Mouse (Mus musculus) liver, embryonic 12.5 days (tissue): Measurements from ENCODE around the gene Rps8. TPM values are rescaled to one million over a fixed set of nuclear protein-coding genes. Genes with fewer than 3 reads are reported as not detected.
A peak's percentile ranks its signal among the peaks of the same experiment; 100 is the strongest.

Source experiments
- ATAC-seq: fragments of 200-750 bp; cut with Nextera tagmentation; 2 replicates; pipeline ENCODE4 v1.8.0; 2017; ENCODE audit warnings: moderate number of reproducible peaks, mild to moderate bottlenecking, moderate library complexity
- H3K27ac ChIP-seq: fragments of 300-500 bp; sonication (generic); 2 replicates; pipeline ENCODE4 v1.5.1; 2016; ENCODE audit warnings: mild to moderate bottlenecking
- H3K27me3 ChIP-seq: fragments of 300-500 bp; sonication (generic); replicated peaks from 2 replicates; pipeline ENCODE4 v1.6.1; 2016; ENCODE audit warnings: mild to moderate bottlenecking, moderate library complexity
- H3K36me3 ChIP-seq: fragments of 300-500 bp; sonication (generic); 2 replicates; pipeline ENCODE4 v1.6.1; 2016; ENCODE audit warnings: mild to moderate bottlenecking, moderate library complexity
- H3K4me1 ChIP-seq: fragments of 300-500 bp; sonication (generic); 2 replicates; pipeline ENCODE4 v1.6.1; 2016
- H3K4me2 ChIP-seq: fragments of 300-500 bp; sonication (generic); 2 replicates; pipeline ENCODE4 v1.6.1; 2016; ENCODE audit warnings: mild to moderate bottlenecking, moderate library complexity
- H3K4me3 ChIP-seq: fragments of 300-500 bp; sonication (generic); 2 replicates; pipeline ENCODE4 v1.5.1; 2016; ENCODE audit warnings: mild to moderate bottlenecking, moderate library complexity
- H3K9ac ChIP-seq: fragments of 300-500 bp; sonication (generic); 2 replicates; pipeline ENCODE4 v1.6.1; 2016; ENCODE audit warnings: mild to moderate bottlenecking, moderate library complexity
- H3K9me3 ChIP-seq: fragments of 300-500 bp; sonication (generic); replicated peaks from 2 replicates; pipeline ENCODE4 v1.6.1; 2016; ENCODE audit warnings: mild to moderate bottlenecking, moderate library complexity
- WGBS: fragments of 180-500 bp; shearing (Covaris S2); methylation state at CpG from one replicate; pipeline ENCODE4 v1.1.7; 2016; ENCODE audit not compliant: insufficient replicate concordance; 5-methylcytosine and 5-hydroxymethylcytosine counted together
- polyA plus RNA-seq: library from polyadenylated mRNA; unstranded; fragments of >200 nt; fragmentation: Nextera tagmentation; extraction: Ambion mirVana; gene quantifications from 2 replicates; pipeline ENCODE4 v1.2.1, GENCODE M21; 2016

Gene Rps8
- polyA plus RNA-seq, 1 experiment from 2014 or later, result 969 TPM

DNA sequence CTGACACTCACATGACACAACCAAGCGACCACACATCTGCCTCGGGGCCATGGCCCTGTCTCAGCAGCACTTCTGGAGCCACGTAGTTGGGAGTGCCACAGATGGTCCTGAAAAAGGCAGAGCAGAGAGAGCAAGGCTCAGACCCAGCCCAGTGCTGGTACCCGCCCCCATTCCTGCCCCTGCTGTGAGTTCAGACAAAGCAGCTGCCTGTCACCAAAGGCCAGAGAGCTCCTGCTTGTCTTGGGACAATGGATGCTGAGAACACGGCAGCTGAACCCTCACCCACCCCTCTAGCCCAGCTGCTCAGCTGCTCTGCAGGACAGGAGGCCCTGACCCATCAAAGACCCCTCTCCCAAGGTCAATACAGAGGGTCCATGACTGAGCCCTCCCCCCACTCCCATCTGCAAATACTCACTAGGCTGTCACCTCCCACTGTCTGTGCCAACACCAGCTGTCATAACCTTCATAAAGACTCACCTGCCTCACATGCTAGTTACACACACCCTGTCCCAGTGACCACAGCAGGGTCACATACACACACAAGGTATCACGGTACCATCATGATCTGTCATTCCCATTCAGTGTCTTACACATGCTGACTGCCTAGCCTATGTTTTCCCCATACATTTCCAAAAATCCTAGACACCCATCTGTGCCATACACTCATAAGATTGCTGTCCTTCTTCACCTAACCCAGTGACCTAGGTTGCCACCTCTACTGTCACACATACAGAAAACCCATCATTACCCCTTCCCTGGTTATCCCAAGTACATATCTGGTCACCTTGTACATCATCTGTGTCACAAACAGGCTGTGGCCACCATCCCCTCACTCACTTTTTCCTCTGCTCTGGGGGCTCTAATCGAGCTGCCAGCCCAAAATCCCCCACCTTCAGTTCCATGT is 23.9 kb downstream of the Rps8 start:
- 45% methylated on average over 7 of the region's 7 CpGs for WGBS
- peak overlapping the region; percentile 85; the same call in 1 of the 2 replicates for H3K4me3 ChIP-seq
- H3K36me3 ChIP-seq, result peaks cover 24% of the 10 kb centered on the region
- no peaks in the 10 kb centered on the region for H3K9me3 ChIP-seq
- H3K4me1 ChIP-seq, result peaks cover 40% of the 10 kb centered on the region
- H3K27me3 ChIP-seq, result peaks cover 39% of the 10 kb centered on the region
- H3K9ac ChIP-seq, result no peak overlapping the region
- H3K27ac ChIP-seq, result no peak overlapping the region
- peak overlapping the region; percentile 99 for H3K4me2 ChIP-seq
- ATAC-seq, result no peak

DNA sequence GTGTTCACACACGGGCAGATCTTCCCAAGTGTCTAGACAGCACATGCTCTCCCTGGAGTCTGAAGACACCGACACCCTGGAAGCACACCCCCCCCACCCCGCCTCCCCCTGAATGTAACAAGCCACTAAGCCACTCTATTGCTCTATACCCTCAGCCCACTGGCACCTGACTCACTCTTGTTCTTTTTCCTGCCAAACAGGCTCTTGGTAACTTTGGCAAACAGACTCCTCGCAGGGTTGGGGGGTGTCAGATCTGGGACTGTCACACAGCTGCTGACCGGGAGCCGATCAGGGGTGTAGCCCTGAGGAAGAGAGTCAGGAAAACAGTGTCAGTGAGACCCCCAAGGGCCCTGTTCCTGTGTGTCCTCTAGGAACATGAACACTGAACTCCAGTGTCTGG is 24.8 kb downstream of the Rps8 start:
- H3K4me2 ChIP-seq, result no peak overlapping the region
- H3K4me3 ChIP-seq, result no peak overlapping the region
- no peak for ATAC-seq

DNA sequence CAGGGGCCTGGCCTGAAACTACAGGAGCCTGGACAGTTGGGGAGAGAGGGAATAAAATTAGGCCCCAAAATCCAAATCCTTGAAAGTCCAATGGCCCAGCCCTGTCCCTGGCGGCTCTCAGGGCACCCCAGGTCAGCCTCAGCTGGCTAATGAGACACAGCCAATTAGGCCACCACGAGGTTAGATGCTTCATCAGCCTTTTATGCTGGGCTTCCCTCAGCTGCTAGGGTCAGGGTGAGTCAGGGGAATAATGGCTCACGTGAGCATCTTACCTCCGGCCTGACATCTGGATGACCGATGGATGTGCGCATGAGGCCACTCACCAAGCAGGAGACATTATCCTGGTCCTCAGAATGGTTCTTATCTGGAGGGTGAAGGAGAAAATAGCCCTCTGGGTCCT is 25.3 kb downstream of the Rps8 start:
- Histone ChIP-seq H3K27ac (no peak overlapping the region), H3K27me3 (peaks cover 39% of the 10 kb centered on the region), H3K4me2 (no peak overlapping the region), H3K4me1 (peaks cover 41% of the 10 kb centered on the region), H3K36me3 (peaks cover 24% of the 10 kb centered on the region), H3K9me3 (no peaks in the 10 kb centered on the region), H3K4me3 (no peak overlapping the region), H3K9ac (no peak overlapping the region)
- ATAC-seq, result no peak
- WGBS, result 79% methylated on average over 6 of the region's 6 CpGs

More for the DNA sequence above, 24.8 kb downstream of the Rps8 start:
- WGBS, result 75% methylated on average over 6 of the region's 6 CpGs
- H3K27me3 ChIP-seq, result peaks cover 39% of the 10 kb centered on the region
- peaks cover 24% of the 10 kb centered on the region for H3K36me3 ChIP-seq
- H3K27ac ChIP-seq, result no peak overlapping the region
- no peak overlapping the region for H3K9ac ChIP-seq
- H3K4me1 ChIP-seq, result peaks cover 41% of the 10 kb centered on the region
- no peaks in the 10 kb centered on the region for H3K9me3 ChIP-seq

DNA sequence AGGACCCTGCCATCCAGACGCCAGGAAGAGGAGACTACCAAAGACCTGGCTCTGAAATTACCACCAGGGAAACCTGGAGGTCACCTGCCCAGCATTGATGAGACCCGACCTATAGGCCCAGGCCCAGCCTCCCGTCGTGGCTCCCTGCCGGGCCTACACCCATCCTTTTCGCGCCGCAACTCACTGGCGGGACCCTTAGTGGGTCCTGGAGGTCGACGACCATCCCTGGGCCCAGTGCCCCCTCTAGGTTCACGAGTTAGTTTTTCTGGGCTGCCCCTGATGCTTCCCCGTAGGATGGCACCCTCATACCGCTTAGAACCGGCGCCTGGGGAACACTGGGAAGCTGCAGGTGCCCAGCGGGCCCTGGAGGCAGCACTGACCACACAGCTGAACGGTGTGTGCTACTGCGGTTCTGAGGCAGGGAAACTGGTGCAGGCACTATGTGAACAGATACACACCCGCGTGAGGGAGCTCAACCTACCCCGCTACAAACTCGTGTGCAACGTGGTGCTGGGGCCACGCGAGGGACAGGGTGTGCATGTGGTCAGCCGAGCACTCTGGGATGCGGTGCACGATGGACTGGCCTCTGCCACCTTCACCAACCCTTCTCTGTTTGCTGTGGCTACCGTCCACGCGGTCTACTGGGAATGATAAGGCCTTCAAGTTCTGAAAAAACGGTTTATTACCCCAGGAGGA is 27.9 kb downstream of the Rps8 start:
- WGBS, result 78% methylated on average over 33 of the region's 33 CpGs

DNA sequence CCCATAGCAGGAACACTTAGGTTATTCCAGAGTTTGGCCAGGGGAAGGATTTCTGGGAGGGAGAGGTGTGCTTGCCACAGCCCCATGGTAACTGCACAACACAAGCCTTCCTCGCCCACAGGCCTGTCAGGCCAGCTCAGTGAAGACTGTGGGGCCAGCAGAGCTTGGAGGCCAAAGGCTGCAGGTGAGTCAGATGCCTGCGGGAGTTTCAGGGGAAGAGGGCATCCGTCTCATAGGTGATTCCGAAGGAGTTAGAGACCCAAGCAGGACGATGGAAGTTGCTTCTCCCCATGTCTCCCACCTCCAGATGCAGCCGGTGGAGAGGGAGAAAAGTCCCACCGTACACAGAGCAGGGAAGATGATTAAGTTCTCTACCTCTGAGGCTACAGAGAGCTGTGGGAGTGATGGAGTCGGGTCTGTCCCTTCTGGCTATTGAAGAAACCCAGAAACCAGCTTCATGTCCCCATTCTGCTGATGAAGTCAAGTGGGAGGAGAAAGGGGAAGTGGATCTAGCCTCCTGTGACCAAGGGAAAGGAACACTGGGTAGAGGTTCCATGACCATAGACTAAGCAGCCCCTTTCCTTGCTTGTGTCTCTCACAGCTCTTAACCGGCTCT is 29.3 kb downstream of the Rps8 start, which contains the start of gene Tctex1d4:
TSS of gene Tctex1d4 (plus strand) at position 120 of the 616 bp plus-strand sequence.
- no peak within 1 kb of the TSS for H3K4me3 ChIP-seq
- peaks cover 24% of the 10 kb centered on the region for H3K36me3 ChIP-seq
- H3K27ac ChIP-seq, result peak within 1 kb of the TSS; percentile 65
- ATAC-seq, result no peak
- H3K9ac ChIP-seq, result no peak within 1 kb of the TSS
- H3K27me3 ChIP-seq, result peaks cover 20% of the 10 kb centered on the region
- H3K9me3 ChIP-seq, result no peaks in the 10 kb centered on the region
- H3K4me1 ChIP-seq, result peaks cover 35% of the 10 kb centered on the region
- 63% methylated on average over 9 of the region's 9 CpGs for WGBS
- peak within 1 kb of the TSS; percentile 35; the same call in 1 of the 2 replicates for H3K4me2 ChIP-seq

More for the DNA sequence above, 27.9 kb downstream of the Rps8 start:
- H3K27ac ChIP-seq, result no peak overlapping the region
- no peak overlapping the region for H3K4me2 ChIP-seq
- peaks cover 44% of the 10 kb centered on the region for H3K4me1 ChIP-seq
- no peak overlapping the region for H3K4me3 ChIP-seq
- no peak for ATAC-seq
- no peaks in the 10 kb centered on the region for H3K9me3 ChIP-seq
- no peak overlapping the region for H3K9ac ChIP-seq
- peaks cover 24% of the 10 kb centered on the region for H3K36me3 ChIP-seq
- peaks cover 34% of the 10 kb centered on the region for H3K27me3 ChIP-seq

DNA sequence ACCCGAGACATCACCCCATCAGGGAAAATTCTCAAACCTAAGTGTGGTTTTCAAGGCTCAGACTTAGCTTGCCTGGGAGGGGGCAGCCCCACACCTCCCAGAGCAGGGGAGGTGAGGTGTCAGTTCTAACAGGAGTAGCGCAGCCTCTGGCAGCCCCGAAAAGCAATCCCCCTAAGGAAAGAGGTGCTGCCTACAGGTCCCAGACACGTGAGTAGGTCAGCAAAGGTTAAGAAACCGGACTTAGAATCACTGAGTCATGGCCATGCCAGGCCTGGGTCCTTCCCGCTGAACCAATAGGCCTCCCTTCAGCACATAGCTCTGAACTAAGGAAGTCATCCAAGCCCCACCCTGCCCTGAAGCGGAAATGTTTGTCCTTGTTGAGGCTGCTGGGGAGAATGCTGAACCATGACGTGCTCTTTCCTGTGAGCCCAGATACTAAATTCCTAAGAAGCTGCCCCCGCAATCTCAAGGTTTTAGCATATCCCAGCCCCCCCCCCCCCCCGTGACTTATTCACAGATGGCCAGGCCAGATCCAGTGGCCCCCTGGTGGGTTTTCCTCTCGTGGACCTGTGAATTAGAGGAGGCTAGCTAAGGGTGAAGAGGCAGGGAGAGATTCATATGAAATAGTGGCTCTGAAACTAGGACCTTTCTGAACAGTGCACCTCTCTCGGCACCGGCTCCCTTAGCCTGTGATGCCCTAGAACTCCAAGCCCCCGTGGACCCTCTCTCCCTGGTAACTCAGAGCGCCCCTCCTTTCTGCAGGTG is 30.0 kb downstream of the Rps8 start:
- Histone ChIP-seq H3K4me1 (peaks cover 42% of the 10 kb centered on the region), H3K36me3 (peaks cover 18% of the 10 kb centered on the region), H3K4me3 (no peak overlapping the region), H3K9me3 (no peaks in the 10 kb centered on the region), H3K4me2 (peak overlapping the region; percentile 35; the same call in 1 of the 2 replicates), H3K27ac (peak overlapping the region; percentile 65), H3K27me3 (peaks cover 13% of the 10 kb centered on the region), H3K9ac (no peak overlapping the region)
- WGBS, result 38% methylated on average over 15 of the region's 15 CpGs
- ATAC-seq, result peak; percentile 33; the same call in 1 of the 2 replicates

DNA sequence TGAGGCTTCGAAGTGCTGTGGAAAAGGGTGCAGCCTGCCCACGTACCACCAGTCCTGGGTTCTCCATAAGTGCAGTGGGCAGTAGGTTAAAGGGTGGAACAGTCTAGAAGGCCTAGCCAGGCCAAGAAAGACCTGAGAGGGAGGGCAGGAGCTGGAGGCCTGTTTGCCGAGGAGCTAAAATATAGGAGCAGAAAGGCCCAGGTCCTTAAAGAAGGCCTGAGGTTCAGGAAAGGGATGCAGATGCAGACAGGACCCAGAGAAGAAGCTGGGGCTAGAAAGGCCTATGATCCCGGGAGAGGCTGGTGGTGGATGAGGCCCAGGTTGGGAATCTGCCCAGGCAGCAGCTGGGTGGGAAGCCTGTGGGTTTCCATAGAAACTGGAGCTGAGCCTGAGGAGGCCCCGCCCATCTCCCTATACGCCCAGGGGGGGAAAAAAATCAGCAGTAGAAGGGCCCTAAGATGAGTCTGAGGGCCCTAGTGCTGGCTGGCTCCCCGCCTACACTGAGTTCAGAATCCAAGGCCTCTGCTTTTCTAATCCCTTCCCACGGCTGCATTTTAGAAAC is 30.6 kb downstream of the Rps8 start, which contains the start of gene Btbd19:
TSS of gene Btbd19 (minus strand) at position 378 of the 562 bp plus-strand sequence.
- WGBS, result 35% methylated on average over 8 of the region's 8 CpGs
- Histone ChIP-seq H3K4me1 (peaks cover 45% of the 10 kb centered on the region), H3K27ac (peak within 1 kb of the TSS; percentile 65)

DNA sequence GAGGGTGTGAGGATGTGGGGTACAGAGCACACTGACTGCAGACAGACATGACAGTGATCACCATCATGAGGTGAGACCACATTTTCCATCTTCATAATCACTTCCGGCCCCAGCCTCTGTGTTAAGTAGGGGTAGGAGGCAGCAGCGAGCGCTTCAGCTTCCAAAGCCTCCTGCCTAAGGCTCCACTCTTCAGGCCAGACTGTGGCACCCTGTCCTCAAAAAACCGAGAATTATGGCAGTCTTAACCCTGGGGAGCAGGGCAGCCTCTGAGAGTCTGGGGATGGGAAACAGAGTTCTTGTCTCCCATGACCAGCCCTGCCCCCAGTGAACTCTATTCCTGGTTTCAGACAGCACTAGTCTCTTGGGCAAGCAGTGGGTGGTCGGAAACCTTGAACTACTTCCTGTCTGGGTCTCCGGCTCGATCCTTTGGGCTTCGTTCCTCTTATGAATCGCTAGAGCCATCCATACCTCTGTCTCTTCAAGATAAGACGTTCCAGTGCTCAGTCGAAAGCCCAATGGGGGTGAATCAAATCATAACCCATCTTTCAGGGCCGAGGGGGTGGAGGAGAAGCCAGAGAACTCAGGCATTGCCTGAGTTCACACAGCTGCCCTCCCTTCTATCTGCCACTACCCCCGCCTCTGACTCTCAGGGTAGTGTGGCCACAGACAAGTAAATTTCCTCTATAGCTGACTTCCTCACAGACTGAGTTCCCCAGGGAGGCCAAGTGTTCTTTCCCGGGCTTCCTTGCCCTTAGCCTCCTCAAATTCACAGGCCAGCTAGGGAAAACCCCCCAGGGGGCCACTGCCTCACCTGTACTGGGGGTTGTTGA is 31.3 kb downstream of the Rps8 start:
- Histone ChIP-seq H3K36me3 (peaks cover 15% of the 10 kb centered on the region), H3K4me1 (peaks cover 50% of the 10 kb centered on the region), H3K4me2 (peak overlapping the region; percentile 35), H3K4me3 (no peak overlapping the region), H3K9me3 (no peaks in the 10 kb centered on the region), H3K9ac (peak overlapping the region; percentile 27), H3K27ac (peak overlapping the region; percentile 65), H3K27me3 (no peaks in the 10 kb centered on the region)
- 21% methylated on average over 14 of the region's 14 CpGs for WGBS
- no peak for ATAC-seq

More for the DNA sequence above, 30.6 kb downstream of the Rps8 start, which contains the start of gene Btbd19:
- Histone ChIP-seq H3K27me3 (peaks cover 7% of the 10 kb centered on the region), H3K4me3 (no peak within 1 kb of the TSS), H3K36me3 (peaks cover 17% of the 10 kb centered on the region), H3K9ac (peak within 1 kb of the TSS; percentile 27), H3K9me3 (no peaks in the 10 kb centered on the region), H3K4me2 (peak within 1 kb of the TSS; percentile 35)
- no peak for ATAC-seq

DNA sequence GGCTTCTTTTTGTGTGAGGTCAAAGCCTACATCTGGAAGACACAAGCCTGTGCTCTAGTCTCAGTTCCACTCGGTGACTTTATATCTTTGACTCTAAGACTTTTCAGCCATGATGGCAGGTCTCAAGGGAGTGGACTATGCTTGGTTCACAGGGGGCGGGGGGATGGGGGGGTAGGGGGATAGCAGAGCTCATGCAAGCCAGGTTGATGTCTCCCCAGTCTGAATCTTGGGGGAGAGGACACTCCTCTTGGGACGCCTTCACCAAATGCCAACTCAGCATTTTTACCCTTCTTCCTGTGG is 31.9 kb downstream of the Rps8 start:
- Histone ChIP-seq H3K4me2 (peak overlapping the region; percentile 35), H3K27ac (peak overlapping the region; percentile 65)
- 49% methylated on average over 3 of the region's 3 CpGs for WGBS

DNA sequence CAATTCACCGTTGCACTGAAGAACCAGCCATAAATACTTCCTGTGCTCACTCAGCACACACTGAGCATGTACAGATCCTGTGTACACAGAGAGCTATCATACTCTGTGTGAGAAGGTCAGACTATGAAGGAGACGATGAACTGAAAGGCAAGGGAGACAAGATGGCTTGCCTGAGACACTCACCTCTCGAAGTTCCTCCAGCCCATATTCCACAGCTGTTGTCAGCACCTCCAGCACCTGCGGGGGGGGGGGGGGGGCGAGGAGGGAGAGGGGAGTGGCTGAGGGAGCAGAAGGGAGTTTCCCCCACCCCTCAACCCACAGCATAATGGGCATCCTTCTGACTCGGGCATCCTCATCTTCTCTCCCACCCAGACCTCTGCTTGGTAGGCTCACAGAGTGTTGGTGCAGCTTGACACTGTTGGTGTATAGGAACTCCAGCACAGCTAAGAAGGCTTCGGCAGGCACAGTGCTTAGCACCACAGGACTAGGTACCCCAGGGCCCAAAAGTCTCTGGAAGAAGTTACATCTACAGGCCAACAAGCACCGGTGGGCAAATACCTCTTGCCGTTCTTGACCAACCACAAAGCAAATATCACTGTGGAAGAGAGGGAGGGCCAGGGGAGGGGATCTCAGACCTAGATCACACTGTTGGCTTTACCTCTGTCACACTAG is 32.4 kb downstream of the Rps8 start:
- peaks cover 9% of the 10 kb centered on the region for H3K36me3 ChIP-seq
- H3K4me1 ChIP-seq, result peaks cover 57% of the 10 kb centered on the region
- H3K27me3 ChIP-seq, result no peaks in the 10 kb centered on the region
- no peak overlapping the region for H3K4me3 ChIP-seq
- H3K4me2 ChIP-seq, result no peak overlapping the region
- 72% methylated on average over 7 of the region's 9 CpGs for WGBS
- H3K9me3 ChIP-seq, result no peaks in the 10 kb centered on the region
- H3K27ac ChIP-seq, result no peak overlapping the region
- no peak overlapping the region for H3K9ac ChIP-seq
- ATAC-seq, result no peak

More for the DNA sequence above, 31.9 kb downstream of the Rps8 start:
- H3K27me3 ChIP-seq, result no peaks in the 10 kb centered on the region
- H3K9me3 ChIP-seq, result no peaks in the 10 kb centered on the region
- ATAC-seq, result no peak
- no peak overlapping the region for H3K9ac ChIP-seq
- H3K4me3 ChIP-seq, result no peak overlapping the region
- peaks cover 14% of the 10 kb centered on the region for H3K36me3 ChIP-seq
- peaks cover 55% of the 10 kb centered on the region for H3K4me1 ChIP-seq
